Mouse (Mus musculus): ENCODE measurements around the gene Dbx1.

DNA sequence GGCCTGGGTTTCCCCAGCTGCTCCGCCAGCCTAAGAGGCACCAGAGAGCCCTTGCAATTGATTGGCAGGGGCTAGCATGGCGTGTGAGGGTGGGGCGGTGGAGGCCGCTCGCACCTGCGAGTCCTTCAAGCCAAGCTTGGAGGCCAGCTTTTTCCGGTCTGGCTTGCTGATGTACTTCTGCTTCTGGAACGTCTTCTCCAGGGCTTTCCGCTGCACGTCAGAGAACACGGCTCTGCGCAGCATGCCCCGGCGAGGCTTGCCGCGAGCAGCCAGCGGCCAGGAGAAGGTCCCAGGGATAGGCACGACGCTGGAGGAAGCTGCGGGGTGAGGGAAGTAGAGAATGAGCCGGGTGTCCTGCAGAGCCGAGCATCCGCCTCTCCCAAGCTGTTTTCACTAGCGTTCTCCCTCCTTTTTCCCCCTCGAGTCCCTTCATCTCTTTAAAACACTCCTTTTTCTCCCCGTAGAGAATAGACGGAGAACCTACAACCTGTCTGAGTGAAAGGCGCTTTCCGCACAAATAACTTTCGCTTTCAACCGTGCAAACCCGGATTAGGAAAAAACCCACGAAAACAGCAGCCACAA lies 3.2 kb downstream of the Dbx1 start:
- TF ChIP-seq CTCF (conservative IDR thresholded peaks at IDR 0.05; ENCODE audit: low read length) (no peak), POU5F1 (IDR thresholded peaks at IDR 0.05; ENCODE audit: borderline replicate concordance, low read length) (no peak), NANOG (IDR thresholded peaks at IDR 0.05; ENCODE audit: borderline replicate concordance, low read length) (no peak)

All from E14TG2a.4 (cell line).